Mouse (Mus musculus): ENCODE measurements around the gene Thrsp. TPM values are rescaled to one million over a fixed set of nuclear protein-coding genes. Genes with fewer than 3 reads are reported as not detected.

The Thrsp gene
- polyA plus RNA-seq, 1 experiment from 2014 or later = 0.68 TPM

DNA sequence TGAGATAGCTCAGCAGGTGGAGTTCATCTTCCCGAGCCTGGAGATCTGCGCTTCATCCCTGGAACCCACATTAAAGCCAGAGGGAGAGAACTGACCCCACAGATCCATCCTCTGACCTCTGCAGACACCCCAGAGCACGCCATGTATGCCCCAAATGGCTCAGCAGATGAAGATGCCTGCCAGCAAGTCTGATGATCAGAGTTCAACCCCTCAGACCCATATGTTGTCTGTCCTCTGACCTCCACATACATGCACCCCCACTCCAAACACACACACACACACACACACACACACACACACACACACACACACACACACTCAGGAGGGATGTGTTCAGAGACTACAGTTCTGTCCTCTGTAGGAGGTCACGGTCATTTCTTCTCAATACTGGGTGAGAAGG, 1.1 kb downstream of the Thrsp start:
- Histone ChIP-seq H3K9ac (no peak overlapping the region), H3K4me2 (no peak overlapping the region), H3K4me1 (replicated peaks) (no peaks in the 10 kb centered on the region), H3K27me3 (no peaks in the 10 kb centered on the region), H3K4me3 (replicated peaks) (no peak overlapping the region), H3K9me3 (replicated peaks) (no peaks in the 10 kb centered on the region), H3K27ac (replicated peaks) (no peak overlapping the region), H3K36me3 (replicated peaks) (no peaks in the 10 kb centered on the region)
- no peak for ATAC-seq (ENCODE audit: insufficient read depth)
- 69% methylated on average over 4 of the region's 4 CpGs for WGBS (ENCODE audit: insufficient replicate concordance)

- H3K27ac ChIP-seq (replicated peaks) = no peak overlapping the region
- ATAC-seq (ENCODE audit: insufficient read depth) = no peak
- peaks cover 9% of the 10 kb centered on the region for H3K36me3 ChIP-seq (replicated peaks)
- no peak overlapping the region for H3K4me3 ChIP-seq (replicated peaks)
- no peak overlapping the region for H3K9ac ChIP-seq
- no peaks in the 10 kb centered on the region for H3K4me1 ChIP-seq (replicated peaks)
- no peak overlapping the region for H3K4me2 ChIP-seq
- WGBS (ENCODE audit: insufficient replicate concordance) = 62% methylated on average over 9 of the region's 9 CpGs
- H3K27me3 ChIP-seq = no peaks in the 10 kb centered on the region
- H3K9me3 ChIP-seq (replicated peaks) = no peaks in the 10 kb centered on the region
Observed at GRCm38 (mm10) chr7:97414915-97415687, 2.4 kb downstream of the Thrsp start.

DNA sequence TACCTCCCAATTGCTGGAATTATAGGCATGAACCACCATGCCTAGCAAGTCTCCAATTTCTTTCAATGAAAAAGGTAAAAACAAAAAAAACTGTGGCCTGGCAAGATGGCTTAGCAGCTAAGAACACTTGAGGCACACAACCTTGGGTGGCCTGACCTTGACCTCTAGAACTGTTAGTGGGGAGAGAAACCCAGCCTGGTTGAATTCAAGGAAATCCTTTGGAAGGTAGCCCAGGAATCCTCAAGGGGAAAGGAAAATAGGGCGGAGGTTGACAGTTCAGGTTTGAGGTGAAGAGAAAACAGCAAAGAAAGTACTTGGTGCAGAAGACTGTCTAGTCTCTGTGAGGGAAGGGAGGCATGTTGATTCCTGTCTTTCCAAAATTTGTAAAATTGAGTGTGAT, 3.1 kb downstream of the Thrsp start:
- H3K4me2 ChIP-seq = no peak overlapping the region
- WGBS (ENCODE audit: insufficient replicate concordance) = 65% methylated on average over 1 of the region's 1 CpGs
- no peak overlapping the region for H3K9ac ChIP-seq
- no peaks in the 10 kb centered on the region for H3K9me3 ChIP-seq (replicated peaks)
- no peak overlapping the region for H3K4me3 ChIP-seq (replicated peaks)
- no peaks in the 10 kb centered on the region for H3K4me1 ChIP-seq (replicated peaks)
- H3K36me3 ChIP-seq (replicated peaks) = peaks cover 16% of the 10 kb centered on the region
- H3K27me3 ChIP-seq = no peaks in the 10 kb centered on the region
- no peak for ATAC-seq (ENCODE audit: insufficient read depth)
- H3K27ac ChIP-seq (replicated peaks) = no peak overlapping the region

- 67% methylated on average over 1 of the region's 1 CpGs for WGBS (ENCODE audit: insufficient replicate concordance)
- H3K9ac ChIP-seq = no peak overlapping the region
- no peaks in the 10 kb centered on the region for H3K27me3 ChIP-seq
- no peaks in the 10 kb centered on the region for H3K9me3 ChIP-seq (replicated peaks)
- no peak overlapping the region for H3K4me2 ChIP-seq
- H3K4me1 ChIP-seq (replicated peaks) = no peaks in the 10 kb centered on the region
- H3K36me3 ChIP-seq (replicated peaks) = peaks cover 20% of the 10 kb centered on the region
- H3K4me3 ChIP-seq (replicated peaks) = no peak overlapping the region
- no peak overlapping the region for H3K27ac ChIP-seq (replicated peaks)
- no peak for ATAC-seq (ENCODE audit: insufficient read depth)
Observed at GRCm38 (mm10) chr7:97413981-97414380, 3.5 kb downstream of the Thrsp start.

- Histone ChIP-seq H3K36me3 (replicated peaks) (peaks cover 35% of the 10 kb centered on the region), H3K4me2 (no peak overlapping the region), H3K4me3 (replicated peaks) (no peak overlapping the region), H3K9me3 (replicated peaks) (no peaks in the 10 kb centered on the region), H3K4me1 (replicated peaks) (no peaks in the 10 kb centered on the region), H3K9ac (no peak overlapping the region), H3K27ac (replicated peaks) (no peak overlapping the region), H3K27me3 (no peaks in the 10 kb centered on the region)
- no peak for ATAC-seq (ENCODE audit: insufficient read depth)
- 66% methylated on average over 3 of the region's 3 CpGs for WGBS (ENCODE audit: insufficient replicate concordance)
Observed at GRCm38 (mm10) chr7:97411575-97411974, 6.0 kb downstream of the Thrsp start.

- WGBS (ENCODE audit: insufficient replicate concordance) = 76% methylated on average over 2 of the region's 2 CpGs
- peaks cover 35% of the 10 kb centered on the region for H3K36me3 ChIP-seq (replicated peaks)
Observed at GRCm38 (mm10) chr7:97411106-97411505, 6.4 kb downstream of the Thrsp start.

GRCm38 (mm10) chr7:97407145-97407544, 10.4 kb downstream of the Thrsp start:
- H3K4me2 ChIP-seq = no peak overlapping the region
- no peaks in the 10 kb centered on the region for H3K27me3 ChIP-seq
- no peaks in the 10 kb centered on the region for H3K9me3 ChIP-seq (replicated peaks)
- no peak overlapping the region for H3K9ac ChIP-seq
- H3K27ac ChIP-seq (replicated peaks) = no peak overlapping the region
- H3K4me3 ChIP-seq (replicated peaks) = no peak overlapping the region
- peaks cover 45% of the 10 kb centered on the region for H3K36me3 ChIP-seq (replicated peaks)
- 0 out of 2 replicates have a peak, but pooled peaks cover 9% of the 10 kb centered on the region for H3K4me1 ChIP-seq (replicated peaks)
- 84% methylated on average over 10 of the region's 10 CpGs for WGBS (ENCODE audit: insufficient replicate concordance)
- no peak for ATAC-seq (ENCODE audit: insufficient read depth)

More at GRCm38 (mm10) chr7:97411106-97411505, 6.4 kb downstream of the Thrsp start:
- Histone ChIP-seq H3K9ac (no peak overlapping the region), H3K4me3 (replicated peaks) (no peak overlapping the region), H3K4me2 (no peak overlapping the region), H3K27me3 (no peaks in the 10 kb centered on the region), H3K27ac (replicated peaks) (no peak overlapping the region), H3K4me1 (replicated peaks) (no peaks in the 10 kb centered on the region), H3K9me3 (replicated peaks) (no peaks in the 10 kb centered on the region)
- no peak for ATAC-seq (ENCODE audit: insufficient read depth)

DNA sequence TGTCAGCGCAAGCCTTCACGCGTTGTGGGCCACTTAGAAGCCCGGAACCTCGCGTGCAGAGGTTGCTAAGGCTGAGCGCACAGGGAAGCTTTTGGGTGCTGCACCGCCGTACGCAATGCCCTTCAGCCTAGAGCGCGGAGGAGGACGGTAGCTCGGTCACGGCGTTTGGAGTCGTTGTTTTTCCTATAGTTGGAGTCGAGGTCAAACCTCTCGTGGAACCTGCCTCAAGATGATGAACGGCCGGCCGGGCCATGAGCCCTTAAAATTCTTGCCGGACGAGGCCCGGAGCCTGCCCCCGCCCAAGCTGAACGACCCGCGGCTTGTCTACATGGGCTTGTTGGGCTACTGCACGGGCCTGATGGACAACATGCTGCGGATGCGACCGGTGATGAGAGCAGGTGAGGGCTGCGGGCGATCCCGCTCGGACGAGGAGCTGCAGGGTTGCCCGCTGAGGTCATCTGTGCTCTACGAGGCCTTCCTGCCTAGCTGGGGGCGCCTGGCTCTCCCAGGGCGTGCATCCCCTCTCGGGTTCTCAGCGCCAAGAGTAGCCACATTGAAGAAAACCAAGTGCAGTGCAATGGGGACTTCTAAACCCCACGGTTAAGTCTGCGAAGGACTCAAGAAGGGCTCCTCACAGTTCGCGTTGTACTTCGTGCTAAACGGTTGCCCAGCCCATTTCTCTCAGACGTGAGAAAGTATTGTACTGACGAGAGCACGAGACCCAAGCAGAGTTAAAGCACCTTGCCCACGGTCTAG, 17.4 kb downstream of the Thrsp start, which contains the start of gene Ndufc2:
Ndufc2 (plus strand) TSS at position 44 of the 756 bp plus-strand sequence.
- peak; percentile 88 for ATAC-seq (ENCODE audit: insufficient read depth)
- Histone ChIP-seq H3K4me3 (replicated peaks) (peak within 1 kb of the TSS; percentile 89), H3K9ac (peak within 1 kb of the TSS; percentile 86), H3K27me3 (no peaks in the 10 kb centered on the region), H3K27ac (replicated peaks) (peak within 1 kb of the TSS; percentile 83), H3K36me3 (replicated peaks) (peaks cover 9% of the 10 kb centered on the region; the same call in 1 of the 2 replicates), H3K9me3 (replicated peaks) (no peaks in the 10 kb centered on the region), H3K4me1 (replicated peaks) (peaks cover 33% of the 10 kb centered on the region), H3K4me2 (peak within 1 kb of the TSS; percentile 84)
- WGBS (ENCODE audit: insufficient replicate concordance) = under 1% methylated on average over 54 of the region's 54 CpGs

GRCm38 (mm10) chr7:97398943-97399342, 18.6 kb downstream of the Thrsp start:
- Histone ChIP-seq H3K9ac (no peak overlapping the region), H3K4me2 (no peak overlapping the region), H3K27me3 (no peaks in the 10 kb centered on the region), H3K36me3 (replicated peaks) (peaks cover 9% of the 10 kb centered on the region; the same call in 1 of the 2 replicates), H3K27ac (replicated peaks) (no peak overlapping the region), H3K9me3 (replicated peaks) (no peaks in the 10 kb centered on the region), H3K4me1 (replicated peaks) (peaks cover 33% of the 10 kb centered on the region), H3K4me3 (replicated peaks) (no peak overlapping the region)
- ATAC-seq (ENCODE audit: insufficient read depth) = no peak
- 75% methylated on average over 6 of the region's 6 CpGs for WGBS (ENCODE audit: insufficient replicate concordance)

GRCm38 (mm10) chr7:97394375-97394774, 23.2 kb downstream of the Thrsp start:
- no peak for ATAC-seq (ENCODE audit: insufficient read depth)
- H3K4me2 ChIP-seq = no peak overlapping the region
- 62% methylated on average over 2 of the region's 2 CpGs for WGBS (ENCODE audit: insufficient replicate concordance)

GRCm38 (mm10) chr7:97392079-97392445, 25.5 kb downstream of the Thrsp start:
- peaks cover 55% of the 10 kb centered on the region for H3K36me3 ChIP-seq (replicated peaks)
- WGBS (ENCODE audit: insufficient replicate concordance) = 82% methylated on average over 6 of the region's 6 CpGs
- no peak overlapping the region for H3K27ac ChIP-seq (replicated peaks)
- H3K9ac ChIP-seq = no peak overlapping the region
- no peak overlapping the region for H3K4me3 ChIP-seq (replicated peaks)
- H3K27me3 ChIP-seq = no peaks in the 10 kb centered on the region
- ATAC-seq (ENCODE audit: insufficient read depth) = no peak
- H3K4me2 ChIP-seq = no peak overlapping the region
- H3K4me1 ChIP-seq (replicated peaks) = no peaks in the 10 kb centered on the region
- H3K9me3 ChIP-seq (replicated peaks) = no peaks in the 10 kb centered on the region

More at GRCm38 (mm10) chr7:97394375-97394774, 23.2 kb downstream of the Thrsp start:
- Histone ChIP-seq H3K4me3 (replicated peaks) (no peak overlapping the region), H3K36me3 (replicated peaks) (peaks cover 33% of the 10 kb centered on the region), H3K4me1 (replicated peaks) (peaks cover 1% of the 10 kb centered on the region; the same call in 1 of the 2 replicates), H3K9me3 (replicated peaks) (no peaks in the 10 kb centered on the region), H3K27me3 (no peaks in the 10 kb centered on the region), H3K9ac (no peak overlapping the region), H3K27ac (replicated peaks) (no peak overlapping the region)
